Mouse (Mus musculus): Measurements from ENCODE around the gene Gm21852.
"Not testable (repeated sequence)": the region's sequence is repeated elsewhere in the genome, so short reads cannot be mapped to it uniquely, and the experiment has no call there.

Gene Gm21852

GRCm38 (mm10) chrY:40651896-40652295 is at the start of gene Gm21852:
Gm21852 (minus strand) TSS chrY:40651996.
- in situ Hi-C loops (cut with MboI, MseI) = not testable (repeated sequence)
